Mouse (Mus musculus) heart, embryonic 13.5 days (tissue): Measurements from ENCODE around the gene Gls2. TPM values are rescaled to one million over a fixed set of nuclear protein-coding genes. Genes with fewer than 3 reads are reported as not detected.
"Not testable (repeated sequence)": the region's sequence is repeated elsewhere in the genome, so short reads cannot be mapped to it uniquely, and the experiment has no call there.

Source experiments
- ATAC-seq: fragments of 200-750 bp; cut with Nextera tagmentation; 2 replicates; pipeline ENCODE4 v1.8.0; 2017; ENCODE audit warnings: moderate TSS enrichment; ENCODE audit not compliant: insufficient number of reproducible peaks, low FRiP score, low TSS enrichment; ENCODE audit errors: extremely low read depth
- H3K27ac ChIP-seq: fragments of 300-500 bp; sonication (generic); replicated peaks from 2 replicates; pipeline ENCODE4 v1.5.1; 2015; ENCODE audit warnings: moderate library complexity, mild to moderate bottlenecking, inconsistent platforms
- H3K27me3 ChIP-seq: fragments of 300-500 bp; sonication (generic); replicated peaks from 2 replicates; pipeline ENCODE4 v1.6.1; 2015; ENCODE audit warnings: mild to moderate bottlenecking, inconsistent platforms
- H3K36me3 ChIP-seq: fragments of 300-500 bp; sonication (generic); 2 replicates; pipeline ENCODE4 v1.6.1; 2015; ENCODE audit warnings: mild to moderate bottlenecking, inconsistent platforms
- H3K4me1 ChIP-seq: fragments of 300-500 bp; sonication (generic); 2 replicates; pipeline ENCODE4 v1.6.1; 2015; ENCODE audit warnings: inconsistent platforms
- H3K4me2 ChIP-seq: fragments of 300-500 bp; sonication (generic); 2 replicates; pipeline ENCODE4 v1.6.1; 2015; ENCODE audit warnings: inconsistent platforms, mild to moderate bottlenecking, moderate library complexity
- H3K4me3 ChIP-seq: fragments of 300-500 bp; sonication (generic); 2 replicates; pipeline ENCODE4 v1.5.1; 2015; ENCODE audit warnings: moderate library complexity, mild to moderate bottlenecking, inconsistent platforms
- H3K9ac ChIP-seq: fragments of 300-500 bp; sonication (generic); 2 replicates; pipeline ENCODE4 v1.6.1; 2015; ENCODE audit warnings: inconsistent platforms, mild to moderate bottlenecking, moderate library complexity
- H3K9me3 ChIP-seq: fragments of 300-500 bp; sonication (generic); 2 replicates; pipeline ENCODE4 v1.6.1; 2016; ENCODE audit warnings: inconsistent platforms
- WGBS: fragments of 180-500 bp; shearing (Covaris S2); methylation state at CpG from one replicate; pipeline ENCODE4 v1.1.7; 2015; ENCODE audit warnings: mixed read lengths; 5-methylcytosine and 5-hydroxymethylcytosine counted together
- polyA plus RNA-seq: library from polyadenylated mRNA; unstranded; fragments of >200 nt; fragmentation: Nextera tagmentation; extraction: Ambion mirVana; gene quantifications from 2 replicates; pipeline ENCODE4 v1.2.1, GENCODE M21; 2015

Gene Gls2
- polyA plus RNA-seq, 1 experiment from 2014 or later: 0.53 TPM

GRCm38 (mm10) chr10:128177316-128177715, 16.9 kb upstream of the Gls2 start:
- WGBS: 76% methylated on average over 4 of the region's 4 CpGs
- no peaks in the 10 kb centered on the region for H3K9me3 ChIP-seq
- no peaks in the 10 kb centered on the region for H3K27me3 ChIP-seq
- no peak overlapping the region for H3K4me2 ChIP-seq
- H3K9ac ChIP-seq: no peak overlapping the region
- no peak overlapping the region for H3K4me3 ChIP-seq
- no peak for ATAC-seq
- no peaks in the 10 kb centered on the region for H3K36me3 ChIP-seq
- H3K27ac ChIP-seq: no peak overlapping the region
- H3K4me1 ChIP-seq: peaks cover 44% of the 10 kb centered on the region

DNA sequence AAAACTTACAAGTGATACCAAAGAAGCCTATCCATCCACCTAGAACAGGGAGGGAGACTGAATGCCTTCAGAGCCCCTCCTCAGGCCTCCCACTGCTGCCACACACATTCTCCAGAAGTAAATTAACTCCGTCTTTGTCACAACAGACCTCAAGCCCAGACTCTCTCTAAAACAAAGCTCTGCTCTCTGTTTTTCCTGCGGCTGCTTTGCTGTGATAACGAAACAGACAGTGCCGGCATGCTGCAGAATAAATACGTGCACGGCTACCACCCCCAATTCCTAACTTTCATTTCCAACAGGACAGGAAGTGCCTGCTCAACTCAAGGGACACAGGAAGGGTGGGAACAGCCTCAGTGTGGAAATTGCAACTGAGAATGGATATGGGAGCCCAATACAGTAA, 14.3 kb upstream of the Gls2 start, which contains the start of gene Rbms2:
TSS of gene Rbms2 (minus strand) at position 309 of the 400 bp plus-strand sequence.
- WGBS: 4% methylated on average over 6 of the region's 6 CpGs
- Histone ChIP-seq H3K27me3 (no peaks in the 10 kb centered on the region), H3K4me2 (peak within 1 kb of the TSS; percentile 64), H3K36me3 (no peaks in the 10 kb centered on the region), H3K27ac (peak within 1 kb of the TSS; percentile 72), H3K4me1 (peaks cover 25% of the 10 kb centered on the region), H3K4me3 (peak within 1 kb of the TSS; percentile 43), H3K9ac (peak within 1 kb of the TSS; percentile 72), H3K9me3 (no peaks in the 10 kb centered on the region)
- no peak for ATAC-seq

DNA sequence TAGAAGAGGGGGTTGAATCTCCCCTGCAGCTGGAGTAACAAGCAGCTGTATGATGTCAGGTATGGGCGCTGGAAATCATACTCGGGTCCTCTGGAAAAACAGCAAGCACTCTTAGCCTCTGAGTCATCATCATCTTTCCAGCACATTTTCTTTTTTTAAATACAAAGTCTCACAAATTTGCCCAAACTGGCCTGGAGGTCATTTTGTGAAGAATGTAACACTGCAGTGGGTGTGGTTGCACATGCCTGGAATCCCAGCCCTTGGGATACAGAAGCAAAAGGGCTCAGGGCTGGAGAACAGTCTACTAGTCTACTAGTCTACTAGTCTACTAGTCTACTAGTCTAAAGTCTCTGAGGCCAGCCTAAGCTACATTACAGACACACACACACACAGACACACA, 10.0 kb upstream of the Gls2 start:
- 77% methylated on average over 2 of the region's 2 CpGs for WGBS
- H3K9ac ChIP-seq: no peak overlapping the region
- H3K4me1 ChIP-seq: peaks cover 15% of the 10 kb centered on the region
- ATAC-seq: no peak
- no peaks in the 10 kb centered on the region for H3K9me3 ChIP-seq
- H3K27ac ChIP-seq: no peak overlapping the region
- no peak overlapping the region for H3K4me3 ChIP-seq
- no peak overlapping the region for H3K4me2 ChIP-seq
- no peaks in the 10 kb centered on the region for H3K36me3 ChIP-seq
- no peaks in the 10 kb centered on the region for H3K27me3 ChIP-seq

GRCm38 (mm10) chr10:128185277-128185940, 8.8 kb upstream of the Gls2 start:
- no peaks in the 10 kb centered on the region for H3K36me3 ChIP-seq
- H3K9ac ChIP-seq: no peak overlapping the region
- no peak overlapping the region for H3K4me3 ChIP-seq
- no peak for ATAC-seq
- H3K27ac ChIP-seq: no peak overlapping the region
- no peaks in the 10 kb centered on the region for H3K9me3 ChIP-seq
- H3K27me3 ChIP-seq: no peaks in the 10 kb centered on the region
- H3K4me1 ChIP-seq: peaks cover 4% of the 10 kb centered on the region
- H3K4me2 ChIP-seq: no peak overlapping the region
- 67% methylated on average over 6 of the region's 6 CpGs for WGBS

DNA sequence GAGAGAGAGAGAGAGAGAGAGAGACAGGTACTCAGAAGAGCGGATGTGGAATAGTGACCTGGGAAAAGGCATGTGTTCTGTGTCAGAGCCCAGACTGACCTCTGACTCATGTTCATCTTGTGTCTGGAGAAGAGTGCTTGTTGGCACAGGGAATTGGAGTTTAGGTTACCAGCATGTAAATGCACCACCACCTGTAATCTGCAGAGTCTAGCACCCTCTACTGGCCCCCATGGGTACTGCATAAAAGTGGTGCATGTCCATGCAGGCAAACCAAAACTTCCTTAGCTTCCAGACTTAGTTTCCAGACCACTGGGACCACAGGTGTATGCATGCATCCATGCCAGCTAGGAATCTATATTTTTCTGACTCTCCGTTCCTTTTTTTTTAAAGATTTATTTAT, 8.3 kb upstream of the Gls2 start:
- no peak overlapping the region for H3K4me2 ChIP-seq
- H3K4me3 ChIP-seq: no peak overlapping the region
- no peak for ATAC-seq
- H3K9ac ChIP-seq: no peak overlapping the region
- 51% methylated on average over 2 of the region's 2 CpGs for WGBS
- H3K27ac ChIP-seq: no peak overlapping the region
- no peaks in the 10 kb centered on the region for H3K27me3 ChIP-seq
- no peaks in the 10 kb centered on the region for H3K9me3 ChIP-seq
- no peaks in the 10 kb centered on the region for H3K36me3 ChIP-seq
- peaks cover 3% of the 10 kb centered on the region for H3K4me1 ChIP-seq

GRCm38 (mm10) chr10:128187181-128187605, 7.1 kb upstream of the Gls2 start:
- 0 out of 2 replicates have a peak overlapping the region, but pooled peaks have one; percentile 1 for H3K27ac ChIP-seq
- no peak overlapping the region for H3K9ac ChIP-seq
- H3K9me3 ChIP-seq: no peaks in the 10 kb centered on the region
- H3K4me2 ChIP-seq: no peak overlapping the region
- WGBS: 51% methylated on average over 5 of the region's 5 CpGs
- H3K4me3 ChIP-seq: no peak overlapping the region
- H3K4me1 ChIP-seq: peaks cover 3% of the 10 kb centered on the region; the same call in 1 of the 2 replicates
- no peak for ATAC-seq
- H3K36me3 ChIP-seq: no peaks in the 10 kb centered on the region
- no peaks in the 10 kb centered on the region for H3K27me3 ChIP-seq

- 49% methylated on average over 2 of the region's 2 CpGs for WGBS
- no peak overlapping the region for H3K4me2 ChIP-seq
- no peaks in the 10 kb centered on the region for H3K9me3 ChIP-seq
- H3K27me3 ChIP-seq: no peaks in the 10 kb centered on the region
- no peak overlapping the region for H3K4me3 ChIP-seq
- ATAC-seq: no peak
- H3K9ac ChIP-seq: no peak overlapping the region
- H3K4me1 ChIP-seq: peaks cover 3% of the 10 kb centered on the region; the same call in 1 of the 2 replicates
- H3K27ac ChIP-seq: no peak overlapping the region
- H3K36me3 ChIP-seq: no peaks in the 10 kb centered on the region
Measured at GRCm38 (mm10) chr10:128188242-128188877, 5.9 kb upstream of the Gls2 start.

DNA sequence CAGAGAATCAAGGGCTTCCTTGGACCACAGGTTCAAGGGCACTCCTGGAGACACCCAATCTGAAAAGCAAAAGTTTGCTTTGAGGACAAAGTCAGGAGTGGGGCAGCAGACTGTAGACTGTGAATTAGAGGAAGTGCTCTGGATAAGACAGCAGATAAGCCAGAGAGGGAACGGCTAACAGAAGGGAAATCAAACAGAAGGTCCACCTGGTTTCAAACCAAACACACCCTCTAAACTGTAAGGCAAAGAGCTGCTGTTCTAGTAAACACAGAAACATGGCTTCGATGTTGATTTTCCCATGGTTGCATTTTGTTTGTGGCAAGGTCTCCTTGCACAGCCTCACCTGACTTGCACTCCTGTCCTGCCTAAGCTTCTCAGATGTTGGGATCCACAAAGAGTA, 2.8 kb upstream of the Gls2 start:
- H3K27me3 ChIP-seq: peaks cover 19% of the 10 kb centered on the region
- ATAC-seq: no peak
- H3K36me3 ChIP-seq: no peaks in the 10 kb centered on the region
- H3K4me2 ChIP-seq: no peak overlapping the region
- no peak overlapping the region for H3K27ac ChIP-seq
- H3K9ac ChIP-seq: no peak overlapping the region
- H3K4me3 ChIP-seq: no peak overlapping the region
- peaks cover 12% of the 10 kb centered on the region for H3K4me1 ChIP-seq
- WGBS: 49% methylated on average over 2 of the region's 2 CpGs
- no peaks in the 10 kb centered on the region for H3K9me3 ChIP-seq

- not testable (repeated sequence) for H3K9me3 ChIP-seq, H3K4me3 ChIP-seq, H3K27ac ChIP-seq, ATAC-seq, H3K36me3 ChIP-seq, H3K9ac ChIP-seq, H3K4me2 ChIP-seq
- H3K4me1 ChIP-seq: peaks cover 12% of the 10 kb centered on the region
- WGBS: 89% methylated on average over 3 of the region's 3 CpGs
- peaks cover 26% of the 10 kb centered on the region for H3K27me3 ChIP-seq
Measured at GRCm38 (mm10) chr10:128192030-128192766, 2.1 kb upstream of the Gls2 start.

GRCm38 (mm10) chr10:128193113-128193512, 1.1 kb upstream of the Gls2 start:
- Histone ChIP-seq H3K27me3 (peaks cover 26% of the 10 kb centered on the region), H3K4me2 (peak overlapping the region; percentile 99), H3K9me3 (no peaks in the 10 kb centered on the region), H3K4me3 (no peak overlapping the region), H3K9ac (no peak overlapping the region), H3K27ac (no peak overlapping the region), H3K36me3 (no peaks in the 10 kb centered on the region), H3K4me1 (peaks cover 12% of the 10 kb centered on the region)
- ATAC-seq: no peak
- 88% methylated on average over 6 of the region's 6 CpGs for WGBS
